Mouse (Mus musculus) heart, postnatal 25 days (tissue): ENCODE measurements around the gene Psenen. TPM values are rescaled to one million over a fixed set of nuclear protein-coding genes. Genes with fewer than 3 reads are reported as not detected.

ENCODE experiments used
- DNase-seq: peaks from one replicate; pipeline ENCODE4 v3.0.0; 2022; ENCODE audit warnings: low spot score
- intact Hi-C: fragments of 180-260 bp; cut with DNase I; formaldehyde crosslinking; loops from one replicate; pipeline ENCODE4 v1.15.1; 2025
- total RNA-seq, 2 experiments: library from RNA; stranded (reverse); gene quantifications; 2 replicates each; pipeline ENCODE4 v1.2.3; 2021

The Psenen gene
- 10 to 100 TPM; 61.2 to 70.3 TPM for total RNA-seq

GRCm38 (mm10) chr7:30563117-30563905 lies at the start of gene Psenen, which contains the start of the genes U2af1l4 and Gm49396:
Gene Psenen, minus strand, starts transcription at chr7:30563627.
Gene U2af1l4, plus strand, starts transcription at chr7:30563301.
Gene Gm49396, plus strand, starts transcription at chr7:30563344.
- intact Hi-C loops: no loop called here

GRCm38 (mm10) chr7:30612654-30613402 lies 49.4 kb upstream of the Psenen start, which contains the start of gene Upk1a:
Gene Upk1a, minus strand, starts transcription at chr7:30612847.
- DNase-seq: no peak
- intact Hi-C loops: loop anchor here (1.0 kb wide), 1 partner anchor 24 kb away; no protein-coding TSS in a partner anchor

More at GRCm38 (mm10) chr7:30563117-30563905, at the start of gene Psenen, which contains the start of the genes U2af1l4 and Gm49396:
- DNase-seq: peak; percentile 94

GRCm38 (mm10) chr7:30610043-30610442 lies 46.6 kb upstream of the Psenen start:
- no peak for DNase-seq
- intact Hi-C loops: no loop called here

DNA sequence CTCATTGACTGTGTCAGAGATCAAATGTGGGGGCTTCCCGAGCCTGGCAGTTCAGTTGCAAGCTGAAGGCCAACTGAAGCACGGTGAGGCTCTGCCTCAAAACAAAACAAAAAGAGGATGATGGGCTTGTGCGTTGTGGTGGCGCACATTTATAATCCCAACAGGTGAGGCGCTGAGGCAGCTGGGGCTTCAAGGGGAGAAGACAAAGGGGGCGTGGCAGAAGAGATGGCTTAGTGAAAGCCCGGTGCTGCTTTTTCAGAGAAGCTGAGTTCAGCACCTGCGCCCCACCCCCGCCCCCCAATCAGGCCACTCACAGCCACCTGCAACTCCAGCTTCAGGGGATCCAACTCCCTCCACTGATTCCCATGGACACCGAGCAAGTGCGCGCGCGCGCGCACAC lies 45.0 kb upstream of the Psenen start:
- DNase-seq: no peak
- intact Hi-C loops: no loop called here

- no peak for DNase-seq
- intact Hi-C loops: no loop called here
These were observed 44.4 kb upstream of the Psenen start for GRCm38 (mm10) chr7:30607706-30608309.

GRCm38 (mm10) chr7:30604944-30605343 lies 41.5 kb upstream of the Psenen start:
- no peak for DNase-seq
- intact Hi-C loops: loop anchor here (2.0 kb wide), 1 partner anchor 14 kb away; no protein-coding TSS in a partner anchor

- intact Hi-C loops: loop anchor here (2.0 kb wide), 1 partner anchor 14 kb away; no protein-coding TSS in a partner anchor
- DNase-seq: no peak
These were observed 41.0 kb upstream of the Psenen start for GRCm38 (mm10) chr7:30604424-30604823.

- no peak for DNase-seq
- intact Hi-C loops: no loop called here
These were observed 39.2 kb upstream of the Psenen start for GRCm38 (mm10) chr7:30602583-30602982.

GRCm38 (mm10) chr7:30600651-30601050 lies 37.2 kb upstream of the Psenen start:
- no peak for DNase-seq
- intact Hi-C loops: no loop called here

- peak; percentile 70 for DNase-seq
- intact Hi-C loops: no loop called here
These were observed 36.5 kb upstream of the Psenen start for GRCm38 (mm10) chr7:30599933-30600353.

DNA sequence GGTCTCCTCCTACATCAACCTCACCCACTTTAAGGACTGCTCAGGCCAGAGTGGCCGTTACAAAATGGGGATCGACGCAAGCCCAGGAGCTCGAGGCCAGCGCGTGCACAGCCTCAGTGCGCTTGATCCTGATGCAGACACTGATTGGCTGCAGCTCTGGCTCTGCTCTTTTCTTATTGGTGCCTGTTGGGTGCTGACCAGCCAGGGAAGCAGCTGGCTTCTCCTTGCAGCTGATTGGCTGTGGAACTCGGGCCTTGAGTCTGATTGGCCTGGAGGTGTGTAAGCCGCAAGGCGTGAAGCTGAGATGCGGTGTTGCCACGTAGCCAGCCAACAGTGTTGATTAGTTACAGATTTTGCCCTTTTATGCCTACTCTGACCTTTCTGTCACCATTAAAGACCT lies 35.4 kb upstream of the Psenen start, which contains the start of gene Zbtb32:
Zbtb32 (minus strand) TSS at position 124 of the 400 bp plus-strand sequence.
- intact Hi-C loops: no loop called here
- no peak for DNase-seq

- DNase-seq: no peak
- intact Hi-C loops: no loop called here
These were observed 33.4 kb upstream of the Psenen start for GRCm38 (mm10) chr7:30596811-30597210.

- intact Hi-C loops: no loop called here
- DNase-seq: no peak
These were observed 32.7 kb upstream of the Psenen start for GRCm38 (mm10) chr7:30596093-30596492.

GRCm38 (mm10) chr7:30594510-30595024 lies 31.1 kb upstream of the Psenen start:
- intact Hi-C loops: loop anchor here (5.0 kb wide), 1 partner anchor 268 kb away; the partner anchor contains the start of gene Ffar1
- no peak for DNase-seq

GRCm38 (mm10) chr7:30593579-30594509 lies 30.4 kb upstream of the Psenen start:
- intact Hi-C loops: loop anchor here (5.0 kb wide), 1 partner anchor 268 kb away; the partner anchor contains the start of gene Ffar1
- no peak for DNase-seq

DNA sequence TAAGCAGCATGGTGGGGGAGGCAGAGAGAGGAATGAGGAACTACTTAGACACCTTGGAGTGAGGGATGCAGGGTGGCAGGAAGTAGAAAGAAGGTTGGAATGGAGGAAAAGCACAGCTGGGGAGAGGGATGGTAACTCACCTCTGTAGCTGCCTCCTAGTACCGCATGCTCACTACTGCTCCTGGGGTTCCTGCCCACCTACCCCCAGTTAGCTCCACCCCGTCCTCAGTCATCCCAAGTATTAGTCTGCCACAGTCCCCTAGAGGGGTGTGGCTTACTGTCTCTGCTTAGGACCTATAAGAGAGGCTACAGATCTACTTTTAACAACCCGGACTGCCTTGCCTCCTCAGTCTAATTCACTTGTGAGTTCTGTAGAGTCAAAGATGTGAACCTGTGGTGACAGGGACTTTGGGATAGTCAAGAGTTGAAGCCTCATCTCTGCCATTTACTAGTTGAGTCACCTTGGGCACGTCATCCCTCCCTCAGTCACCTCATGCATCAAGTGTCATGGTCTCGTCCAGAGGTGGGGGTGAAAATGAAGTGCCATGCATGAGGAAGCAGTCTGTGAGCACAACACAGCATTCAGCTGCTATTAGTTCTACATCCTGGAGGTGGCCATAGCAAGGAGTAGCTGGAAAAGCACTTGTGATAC lies 29.5 kb upstream of the Psenen start:
- DNase-seq: no peak
- intact Hi-C loops: loop anchor here (5.0 kb wide), 1 partner anchor 269 kb away; the partner anchor contains the start of gene Ffar1

GRCm38 (mm10) chr7:30591605-30591951 lies 28.2 kb upstream of the Psenen start:
- intact Hi-C loops: loop anchor here (2.0 to 5.0 kb wide), 2 partner anchors 13 to 271 kb away; partner anchors contain the start of gene Ffar1
- DNase-seq: no peak
